Mouse (Mus musculus): ENCODE measurements at regions not wholly inside any gene's neighbourhood (a gene's known extent, or its start where the extent isn't known, plus 50 kb on each side); places are given as distances from the start of the nearest gene placed in this dataset.

DNA sequence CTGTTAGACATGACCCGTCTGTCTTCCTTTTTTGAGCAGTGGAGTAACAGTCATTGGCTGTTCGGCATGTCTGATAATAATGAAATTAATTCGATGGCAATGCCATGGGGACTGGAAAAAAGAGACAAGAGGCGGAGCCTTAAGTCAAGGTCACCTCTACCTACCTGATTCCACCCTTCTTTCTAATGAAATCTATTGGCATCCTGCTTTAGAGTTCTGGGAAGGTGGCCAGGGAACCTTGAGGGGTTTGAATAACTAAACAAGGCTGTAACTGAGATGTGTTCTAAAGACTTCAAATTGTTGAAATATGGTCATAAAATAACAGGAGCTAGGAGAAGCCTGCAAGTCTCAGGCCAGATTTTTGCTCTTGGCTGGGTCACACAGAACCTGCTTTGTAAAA lies 116.1 kb downstream of the Amer2 start:
- TF ChIP-seq GATA1 (IDR thresholded peaks at IDR 0.05; ENCODE audit: borderline replicate concordance, low read length): no peak
- no peak for TF ChIP-seq FLI1 (IDR thresholded peaks at IDR 0.05; ENCODE audit: low read length)
